22 mouse cellular contexts compared by ENCODE assay signal in genomic region chr15:91624475-91624874, GRCm38 (mm10). TPM values are rescaled to one million over a fixed set of nuclear protein-coding genes. Genes with fewer than 3 reads are reported as not detected.
DNase-seq lines count a peak whose midpoint lies in the region; ATAC-seq lines count a peak whose summit lies in the region.
"Had no signal": no experiment of that assay in that cellular context is flagged by ENCODE, and none has a peak within 500 bp of the region (broad histone marks: within the 10 kb centered on the region; RNA-seq: fewer than 3 reads in every experiment).

No protein-coding gene starts in this region.

- peak; percentile 55 for ATAC-seq in granulocyte monocyte progenitor cell, adult 5-6 weeks (replicated peaks; ENCODE audit: poor library complexity, severe bottlenecking)
- ATAC-seq in megakaryocyte, adult 5-6 weeks (ENCODE audit: poor library complexity, severe bottlenecking), result peak; percentile 73
- ATAC-seq in megakaryocyte progenitor cell, adult 5-6 weeks (replicated peaks; ENCODE audit: poor library complexity), result peak; percentile 46; the same call in 1 of the 2 replicates
- ATAC-seq: activated CD4-positive, CD25-positive, alpha-beta regulatory T cell, adult 4 months; CD4-positive, CD25-positive, alpha-beta regulatory T cell, adult 4 months; Patski had no signal

- DNase-seq in urinary bladder, adult 2 months (ENCODE audit: low spot score), result no peak
- DNase-seq in layer of hippocampus, adult 9-10 months (ENCODE audit: low spot score), result no peak
- no peak for DNase-seq in embryo, embryonic 9.5 days (ENCODE audit: extremely low spot score)
- DNase-seq: adrenal gland, adult 2 months; adrenal gland, adult 8-10 months; adrenal gland, postnatal 10 days; adrenal gland, postnatal 14 days; adrenal gland, postnatal 25 days; adrenal gland, postnatal 36 days; B cell, adult 2 months; cerebellum, adult 11 months; cerebellum, adult 11-12 months; cerebellum, adult 18-20 months had no signal

RNA-seq across cellular contexts. Expression of gene Lrrk2, which starts 48.5 kb away (rescaled TPM):
- total RNA-seq in granulocyte monocyte progenitor cell, adult 5-6 weeks (2014; fragmentation: Nextera tagmentation), result 7.2 and 10.9 TPM in 2 replicates
- total RNA-seq in granulocyte monocyte progenitor cell, adult 5-6 weeks (2017), result 15.6 and 20.8 TPM in 2 replicates
- total RNA-seq in megakaryocyte, adult 5-6 weeks (2015), result 69.0 and 92.7 TPM in 2 replicates
- total RNA-seq in megakaryocyte, adult 5-6 weeks (2017), result 80.1 and 87.1 TPM in 2 replicates
- total RNA-seq in megakaryocyte progenitor cell, adult 5-6 weeks (2015), result 20.6 and 22.8 TPM in 2 replicates
- total RNA-seq in megakaryocyte progenitor cell, adult 5-6 weeks (2017), result 13.5 and 24.9 TPM in 2 replicates
- polyA plus RNA-seq in urinary bladder, adult 2 months (2012; rRNA removed), result 10.4 TPM in 2 replicates
- total RNA-seq: CH12.LX, MEL had no signal
- polyA plus RNA-seq: G1E had no signal

RNA-seq across cellular contexts. Expression of gene Slc2a13, which starts 51.4 kb away (rescaled TPM):
- total RNA-seq in granulocyte monocyte progenitor cell, adult 5-6 weeks (2014; fragmentation: Nextera tagmentation), result not detected in 2 replicates
- total RNA-seq in granulocyte monocyte progenitor cell, adult 5-6 weeks (2017), result not detected in 2 replicates
- not detected in 2 replicates for total RNA-seq in megakaryocyte, adult 5-6 weeks (2015)
- total RNA-seq in megakaryocyte, adult 5-6 weeks (2017), result 0.07 TPM in 1 of 2 replicates, not detected in the other
- total RNA-seq in megakaryocyte progenitor cell, adult 5-6 weeks (2015), result 0.39 TPM in 1 of 2 replicates, not detected in the other
- total RNA-seq in megakaryocyte progenitor cell, adult 5-6 weeks (2017), result 0.08 TPM in 1 of 2 replicates, not detected in the other
- polyA plus RNA-seq in urinary bladder, adult 2 months (2012; rRNA removed), result 2.8 and 3.3 TPM in 2 replicates
- total RNA-seq: CH12.LX, MEL had no signal
- polyA plus RNA-seq: CD4-positive, CD25-positive, alpha-beta regulatory T cell, adult 4 months; G1E had no signal
